Mouse (Mus musculus): Measurements from ENCODE around the gene Ypel5.

- TF ChIP-seq CTCF (IDR thresholded peaks at IDR 0.05; ENCODE audit: insufficient read depth, low read depth, low read length) (no peak), POLR2A (IDR thresholded peaks at IDR 0.05; ENCODE audit: insufficient read depth, low read depth, low read length) (no peak)
These were observed 15.8 kb upstream of the Ypel5 start for GRCm38 (mm10) chr17:72820425-72820824.

Data from olfactory bulb, adult 2 months (tissue).